Mouse (Mus musculus) small intestine, adult 2 months (tissue): Measurements from ENCODE around the gene Grk1.

ENCODE experiments used
- CTCF ChIP-seq: fragments of 200-500 bp; IDR thresholded peaks from 2 replicates; pipeline ENCODE4 v1.5.1; 2012; ENCODE audit warnings: low read depth, mild to moderate bottlenecking, control low read depth, inconsistent platforms, low read length, moderate library complexity, mixed read lengths; ENCODE audit not compliant: insufficient replicate concordance, insufficient read length; ENCODE audit errors: extremely low read depth
- POLR2A ChIP-seq: fragments of 200-500 bp; IDR thresholded peaks from 2 replicates; pipeline ENCODE4 v1.6.1; 2012; ENCODE audit warnings: low read depth, mild to moderate bottlenecking, control low read depth, inconsistent platforms, low read length, moderate library complexity

DNA sequence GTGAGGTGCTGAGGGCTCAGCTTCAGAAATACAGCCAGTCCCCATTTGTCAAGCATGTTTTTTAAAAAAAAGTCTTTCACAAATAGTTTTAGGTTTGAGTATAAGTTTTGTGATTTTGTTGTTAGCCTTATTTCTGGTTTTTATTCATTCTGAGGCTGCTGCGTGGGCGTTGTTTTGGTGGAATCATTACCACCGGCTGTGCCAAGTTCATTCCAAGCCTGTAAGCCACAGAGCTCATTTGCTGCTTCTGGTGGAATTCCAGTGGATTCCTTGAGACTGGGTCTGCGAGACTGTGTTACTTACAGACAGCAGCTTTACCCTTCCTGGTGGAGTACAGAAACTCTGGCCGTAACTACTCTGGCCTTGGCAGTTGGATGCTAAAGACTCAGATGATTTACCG, 41.6 kb downstream of the Grk1 start:
- TF ChIP-seq CTCF (no peak), POLR2A (no peak)
